Mouse (Mus musculus) spleen, postnatal 36 days (tissue): ENCODE measurements around the gene Ucn2.

Experiments used
- DNase-seq, 2 experiments: peaks; one replicate each; pipeline ENCODE4 v3.0.0; 2022; ENCODE audit warnings: low spot score in 2 of 2, mixed read lengths in 1 of 2

The Ucn2 gene

DNA sequence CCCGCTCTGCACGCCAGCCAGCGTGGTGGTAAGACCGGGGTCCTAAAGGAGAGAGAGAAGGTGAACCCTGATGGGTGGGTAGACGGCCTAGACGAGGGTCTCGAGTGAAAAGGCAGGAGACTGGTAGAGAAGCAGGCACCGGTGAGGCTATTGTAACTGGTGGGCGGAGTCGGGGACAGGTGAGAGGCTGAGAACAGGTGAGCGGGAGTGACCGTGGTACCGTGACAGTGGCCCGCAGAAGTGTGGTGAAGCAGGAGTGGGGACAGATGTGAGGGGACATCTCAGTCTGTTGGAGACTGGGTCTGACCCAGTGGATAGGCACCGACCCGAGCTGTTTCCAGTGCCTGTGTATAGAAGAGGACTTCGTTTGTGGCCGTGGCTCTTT lies 6.3 kb downstream of the Ucn2 start:
- DNase-seq = no peak

DNA sequence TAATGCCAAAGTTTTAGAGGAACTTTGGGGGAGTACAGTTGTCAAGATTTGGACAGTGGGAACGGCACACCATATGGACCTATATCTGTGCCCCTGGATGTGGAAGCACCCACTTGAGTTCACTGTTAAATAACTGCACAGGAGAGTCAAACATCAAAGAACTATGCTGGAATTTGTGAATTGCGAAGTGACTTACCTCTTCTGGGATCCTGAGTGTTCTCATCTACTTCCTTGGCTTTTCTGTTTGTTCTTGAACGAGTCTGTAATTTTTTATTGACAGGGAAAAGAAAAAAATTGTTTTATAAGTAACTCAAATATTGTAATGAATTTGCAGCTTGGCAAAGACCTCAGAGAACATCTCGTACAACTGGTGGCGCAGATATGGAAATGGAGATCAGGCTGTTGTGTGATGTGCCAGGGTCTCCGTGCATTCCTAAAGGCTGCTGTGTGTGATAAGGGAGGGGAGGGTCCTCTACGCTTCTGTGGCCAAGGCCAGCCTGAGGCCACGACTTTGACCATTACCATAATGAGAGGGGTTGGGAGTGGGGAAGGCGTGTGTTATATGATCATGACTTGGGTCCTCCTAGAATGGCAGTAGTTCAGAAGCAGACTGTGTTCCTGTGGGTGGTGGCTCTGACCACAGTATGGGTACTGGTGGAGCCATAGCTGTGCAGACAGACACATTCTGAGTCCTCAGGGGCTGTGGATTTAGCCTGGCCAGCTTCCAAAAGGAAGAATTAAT lies 7.0 kb downstream of the Ucn2 start:
- DNase-seq = no peak

DNA sequence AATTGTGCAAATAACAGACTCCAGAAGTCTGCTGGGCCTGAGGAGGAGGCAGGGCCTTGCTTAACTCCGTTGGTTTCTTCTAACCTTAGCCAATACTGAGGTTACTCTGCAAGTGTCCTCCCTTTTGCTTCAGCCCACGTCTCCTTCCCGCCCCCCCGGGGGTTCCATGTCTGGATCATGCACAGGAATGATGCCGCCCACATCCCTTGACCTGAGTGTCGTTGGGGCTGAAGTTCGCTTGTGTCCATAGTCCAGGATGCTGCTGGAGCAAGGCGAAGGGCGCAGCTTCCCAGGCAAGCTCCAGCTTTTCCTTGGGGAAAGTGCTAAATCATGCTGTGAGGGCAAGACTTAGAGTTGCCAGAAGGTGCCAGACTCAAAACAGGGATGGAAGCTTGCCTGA lies 10.6 kb downstream of the Ucn2 start:
- DNase-seq = no peak

DNA sequence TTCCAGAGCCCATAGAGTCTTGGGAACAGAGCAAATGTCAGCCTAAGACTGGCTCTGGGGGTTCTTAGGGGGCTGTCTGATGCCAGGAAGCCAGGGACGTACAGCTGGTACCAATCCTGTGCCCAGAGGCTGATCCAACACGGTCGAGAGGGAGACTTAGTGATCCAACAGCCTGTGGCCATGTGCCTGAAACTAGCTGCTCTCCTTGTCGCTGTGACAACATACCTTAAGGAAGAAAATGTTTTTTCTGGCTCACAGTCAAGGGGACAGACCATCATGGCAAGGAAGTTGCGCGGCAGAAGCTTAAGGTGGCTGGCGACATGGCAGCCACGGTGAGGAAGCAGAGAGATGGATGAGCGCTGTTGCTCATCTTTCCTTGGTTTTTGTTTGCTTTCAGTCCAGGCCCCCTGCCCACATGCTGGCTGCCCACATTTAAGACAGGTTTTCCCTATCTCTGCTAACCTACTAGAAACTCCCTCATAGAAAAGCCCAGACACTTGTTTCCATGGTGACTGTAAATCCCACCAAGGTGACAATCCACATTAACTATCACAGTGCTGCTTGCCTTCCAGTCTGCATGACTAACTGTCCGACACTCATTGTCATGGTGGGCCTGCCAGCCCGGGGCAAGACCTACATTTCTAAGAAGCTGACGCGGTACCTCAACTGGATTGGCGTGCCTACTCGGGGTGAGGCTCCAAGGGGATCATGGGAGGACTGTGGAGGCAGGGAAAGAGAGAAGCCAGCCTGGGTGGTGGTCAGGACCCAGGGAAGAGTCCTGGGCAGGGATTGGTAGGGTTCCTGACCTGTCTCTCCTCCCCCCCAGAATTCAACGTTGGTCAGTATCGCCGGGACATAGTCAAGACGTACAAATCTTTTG lies 12.7 kb downstream of the Ucn2 start:
- DNase-seq = no peak

DNA sequence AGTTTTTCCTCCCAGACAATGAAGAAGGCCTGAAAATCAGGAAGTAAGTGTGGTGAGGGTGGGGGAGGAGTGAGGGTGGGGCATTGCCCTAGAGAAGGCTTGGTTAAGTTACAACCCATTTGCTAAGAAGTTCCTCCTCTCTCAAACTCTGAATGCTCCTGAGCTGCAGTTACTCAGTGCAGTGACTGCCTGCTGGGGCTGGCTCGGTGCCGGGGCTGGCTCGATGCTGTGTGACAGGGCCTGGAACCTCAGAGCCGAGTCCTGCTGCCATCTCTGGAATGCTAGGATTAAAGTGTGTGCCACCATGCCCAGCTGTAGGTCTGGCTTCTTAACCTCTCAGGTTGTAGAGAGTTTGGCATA lies 13.3 kb downstream of the Ucn2 start:
- DNase-seq = peak; percentile 42 to 44

DNA sequence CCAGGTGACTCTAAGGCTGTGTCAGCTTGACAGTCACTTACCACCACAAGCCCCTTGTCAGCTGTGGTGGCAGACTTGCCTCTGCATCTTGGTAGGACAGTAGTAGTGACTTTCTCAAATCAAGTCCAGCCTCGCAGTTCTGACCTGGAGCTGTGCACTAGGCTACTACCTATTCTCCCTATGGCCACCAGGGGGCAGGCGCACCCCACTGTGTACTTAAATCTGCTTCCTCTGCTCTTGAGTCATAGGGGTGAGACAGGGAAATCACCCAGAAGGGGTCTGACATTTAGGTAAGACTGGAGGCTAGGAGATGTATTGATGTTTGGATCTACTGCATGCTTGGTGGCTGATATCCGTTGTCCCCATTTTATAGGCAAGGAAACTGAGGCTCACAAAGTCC lies 14.9 kb downstream of the Ucn2 start:
- DNase-seq = peak; percentile 55 to 67

DNA sequence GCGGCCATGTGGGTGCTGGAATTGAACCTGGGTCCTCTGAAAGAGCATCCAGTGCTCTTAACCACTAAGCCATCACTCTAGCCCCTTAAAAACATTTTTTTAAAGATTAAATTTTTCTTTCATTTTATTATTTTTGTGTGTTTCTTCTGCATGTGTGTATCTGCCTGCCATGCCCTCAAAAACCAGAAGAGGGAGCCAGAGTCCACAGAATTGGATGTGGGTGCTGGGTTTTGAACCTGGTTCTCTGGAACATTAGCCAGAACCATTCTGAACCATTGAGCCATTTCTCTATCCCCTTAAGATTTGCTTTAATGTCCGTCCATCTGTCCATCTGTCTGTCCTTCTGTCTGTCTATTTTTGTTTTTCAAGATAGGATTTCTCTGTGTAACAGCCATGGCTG lies 17.4 kb downstream of the Ucn2 start:
- DNase-seq = peak in 1 of 2 experiments; percentile 30

DNA sequence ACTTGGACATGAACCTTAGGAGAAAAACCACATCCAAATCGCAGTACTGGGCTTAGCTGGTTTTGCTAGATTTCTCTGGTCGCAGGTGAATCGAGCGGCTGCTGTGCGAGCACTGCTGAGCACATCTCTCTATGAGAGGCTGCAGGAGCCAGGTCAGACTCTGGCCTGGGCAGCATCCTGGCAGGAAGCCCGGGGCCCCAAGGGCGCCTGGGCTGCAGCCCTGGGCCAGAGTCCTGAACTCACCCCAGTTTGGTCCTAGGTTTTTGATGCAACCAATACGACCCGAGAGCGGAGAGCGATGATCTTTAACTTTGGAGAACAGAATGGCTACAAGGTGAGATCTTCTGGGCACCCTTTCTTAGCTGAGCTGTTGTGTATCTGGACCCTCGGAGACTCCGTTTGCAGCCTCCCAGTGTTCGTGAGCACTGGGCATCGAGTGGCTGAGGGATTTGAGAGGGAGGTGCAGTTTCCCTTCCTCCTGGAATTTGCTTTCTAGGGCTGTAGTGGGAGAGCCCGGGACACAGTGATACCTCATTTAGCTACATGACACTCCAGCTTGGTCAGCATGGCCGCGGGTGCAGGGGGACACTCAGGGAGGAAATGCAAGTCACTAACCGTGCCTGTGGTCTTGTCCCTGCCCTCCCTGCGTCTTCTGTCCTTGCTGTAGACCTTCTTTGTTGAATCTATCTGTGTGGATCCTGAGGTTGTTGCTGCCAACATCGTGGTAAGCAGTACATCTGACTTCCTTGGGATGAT lies 21.4 kb downstream of the Ucn2 start:
- DNase-seq = no peak

DNA sequence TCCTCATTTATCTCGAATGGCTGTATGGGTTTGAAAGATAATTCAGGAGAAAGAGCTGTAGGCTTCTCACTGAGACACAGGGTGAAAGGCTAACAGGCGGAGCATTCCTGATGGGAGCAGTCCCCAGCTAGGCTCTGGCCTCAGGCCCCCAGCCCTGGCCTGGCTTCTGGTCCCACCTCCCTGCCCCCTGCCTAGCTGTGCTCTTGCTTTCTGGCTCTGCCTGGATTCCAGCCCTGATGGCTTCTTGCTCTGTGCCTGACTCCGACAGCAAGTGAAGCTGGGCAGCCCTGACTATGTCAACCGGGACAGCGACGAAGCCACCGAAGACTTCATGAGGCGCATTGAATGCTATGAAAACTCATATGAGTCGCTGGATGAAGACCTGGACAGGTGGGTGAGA lies 22.3 kb downstream of the Ucn2 start:
- no peak for DNase-seq

DNA sequence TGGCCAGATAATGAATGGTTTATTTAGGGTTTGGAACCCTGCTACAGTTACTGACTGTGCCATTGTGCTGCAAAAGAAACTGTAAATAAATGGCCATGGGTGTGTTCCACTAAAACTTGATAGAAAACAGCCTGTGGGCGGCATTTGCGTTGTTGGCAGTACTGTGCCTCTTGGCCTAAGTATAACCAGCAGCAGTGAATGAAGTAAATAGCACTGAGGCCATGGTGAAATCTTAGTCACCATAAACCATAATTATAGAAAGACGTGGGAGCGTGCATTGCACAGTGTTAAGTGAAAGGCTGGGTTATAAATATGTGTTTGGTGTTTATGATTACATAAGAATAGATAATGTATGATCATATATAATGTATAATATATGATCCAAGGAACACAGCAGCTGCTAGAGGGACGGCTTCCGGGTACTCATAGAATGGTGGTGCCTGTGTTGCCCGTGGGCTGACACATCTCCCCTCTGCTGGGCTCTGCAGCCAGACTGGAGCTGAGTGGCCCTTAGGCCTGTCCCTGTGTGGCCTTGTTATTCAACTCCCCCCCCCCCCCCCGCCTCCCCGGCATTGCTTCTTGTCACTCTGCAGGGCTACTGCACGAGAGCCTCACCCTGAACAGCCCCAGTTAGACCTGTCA lies 23.3 kb downstream of the Ucn2 start:
- no peak for DNase-seq

DNA sequence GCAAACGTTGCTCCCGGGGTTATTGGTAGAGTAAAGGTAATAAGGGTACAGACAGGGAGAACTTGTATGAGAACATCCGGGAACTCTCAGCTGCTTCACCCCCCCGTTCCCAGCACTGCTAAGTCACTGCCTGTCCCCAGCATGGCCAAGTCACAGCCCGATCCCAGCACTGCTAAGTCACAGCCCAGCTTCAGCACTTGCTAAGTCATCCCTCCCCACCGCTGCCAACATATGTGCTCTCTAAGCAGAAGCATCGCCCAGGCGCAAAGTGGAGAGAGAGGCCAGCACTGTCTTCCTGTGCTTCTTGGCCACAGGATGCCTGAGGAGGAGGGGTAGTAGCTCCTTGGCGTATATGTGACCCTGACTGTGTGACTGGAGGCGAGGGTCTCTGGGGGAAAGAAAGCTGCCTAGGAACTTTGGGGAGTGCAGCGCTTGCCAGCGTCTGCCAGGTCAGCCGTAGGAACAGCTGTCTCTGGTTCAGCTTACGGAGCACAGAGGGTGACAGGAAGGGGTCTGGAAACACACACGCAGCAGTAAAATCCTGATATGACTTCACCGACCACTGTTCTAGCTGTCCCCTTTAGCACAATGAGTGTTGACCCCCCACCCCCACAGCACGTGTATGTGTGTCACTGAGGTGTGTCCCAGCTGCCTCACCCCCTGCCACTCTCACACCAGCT lies 24.0 kb downstream of the Ucn2 start:
- no peak for DNase-seq

DNA sequence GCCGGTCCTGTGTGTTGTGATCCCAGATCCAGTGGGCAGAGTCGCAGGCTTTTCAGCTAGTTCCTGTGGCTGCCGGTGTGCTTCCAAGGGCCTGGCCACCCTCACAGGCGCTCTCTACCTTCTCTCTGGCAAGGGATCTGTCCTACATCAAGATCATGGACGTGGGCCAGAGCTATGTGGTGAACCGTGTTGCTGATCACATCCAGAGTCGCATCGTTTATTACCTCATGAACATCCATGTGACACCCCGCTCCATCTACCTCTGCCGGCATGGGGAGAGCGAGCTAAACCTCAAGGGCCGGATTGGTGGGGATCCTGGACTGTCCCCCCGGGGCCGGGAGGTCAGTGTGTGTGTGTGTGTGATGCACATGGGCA lies 24.5 kb downstream of the Ucn2 start:
- no peak for DNase-seq

DNA sequence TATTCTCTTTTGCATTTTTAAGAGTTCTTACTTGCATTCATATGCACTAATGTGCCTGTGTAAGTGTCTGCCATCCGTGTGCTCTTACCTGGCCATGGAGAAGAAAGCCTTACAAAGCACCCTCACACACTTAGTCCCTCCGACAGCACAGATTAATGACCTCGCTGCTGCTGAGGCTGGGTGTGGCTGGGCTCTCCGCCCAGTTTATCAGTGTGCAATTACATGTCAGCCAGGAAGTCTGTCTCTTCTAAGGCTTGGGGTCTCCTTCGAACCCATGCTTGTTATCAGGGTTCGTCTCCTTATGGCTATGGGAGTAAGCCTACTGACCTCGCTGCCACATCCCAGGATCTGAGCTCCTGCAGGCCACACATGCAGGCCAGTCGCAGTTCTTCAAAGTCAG lies 29.6 kb downstream of the Ucn2 start:
- DNase-seq = no peak

DNA sequence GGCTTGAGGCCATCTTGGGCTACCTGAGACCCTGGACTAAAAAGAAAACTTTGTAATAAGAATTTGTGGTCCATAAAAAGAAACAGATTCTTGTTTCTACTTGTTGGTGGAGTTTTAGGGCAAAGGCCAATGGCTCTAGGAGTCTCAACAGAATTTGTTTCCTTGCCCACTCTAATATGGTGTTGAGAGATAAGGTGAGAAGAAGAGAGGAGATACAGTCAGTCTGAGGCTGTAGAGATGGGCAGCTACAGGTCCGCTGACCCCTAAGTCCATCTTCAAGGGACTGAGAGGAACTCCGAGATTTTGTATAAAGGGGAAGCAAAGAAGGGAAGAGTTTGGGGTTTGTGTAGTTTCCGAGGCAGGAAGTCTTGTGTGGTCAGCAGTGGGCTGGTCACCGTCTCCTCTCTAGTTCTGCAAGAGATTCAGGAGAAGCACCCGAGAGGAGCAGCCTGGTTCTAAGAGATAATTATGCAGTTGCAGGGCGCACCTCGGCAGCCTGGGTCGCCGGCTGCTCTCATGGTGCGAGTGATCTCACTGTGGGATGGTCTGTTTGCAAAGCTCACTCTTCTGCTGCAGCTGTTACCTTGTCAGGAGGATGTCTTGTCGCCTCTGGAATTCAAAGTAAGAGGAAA lies 31.3 kb downstream of the Ucn2 start:
- DNase-seq = no peak

DNA sequence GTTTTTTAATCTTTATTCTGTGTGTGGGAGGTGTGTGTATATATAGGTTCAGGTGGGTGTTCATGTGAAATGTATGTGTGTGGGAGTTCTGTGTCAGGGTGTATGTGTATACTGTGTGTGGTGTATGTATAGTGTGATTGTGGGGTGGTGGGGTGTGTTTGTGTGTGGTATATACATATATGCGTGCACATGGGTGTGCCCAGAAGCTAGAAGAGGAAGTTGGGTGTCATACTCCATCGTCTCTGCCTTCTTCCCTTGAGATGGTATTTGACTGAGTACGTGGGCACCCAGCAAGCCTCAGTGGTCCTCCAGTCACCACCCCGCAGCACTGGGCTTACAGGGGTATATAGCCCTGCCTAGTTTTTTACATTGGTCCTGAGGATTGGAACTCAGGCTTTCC lies 35.6 kb downstream of the Ucn2 start:
- DNase-seq = peak; percentile 67 to 74

DNA sequence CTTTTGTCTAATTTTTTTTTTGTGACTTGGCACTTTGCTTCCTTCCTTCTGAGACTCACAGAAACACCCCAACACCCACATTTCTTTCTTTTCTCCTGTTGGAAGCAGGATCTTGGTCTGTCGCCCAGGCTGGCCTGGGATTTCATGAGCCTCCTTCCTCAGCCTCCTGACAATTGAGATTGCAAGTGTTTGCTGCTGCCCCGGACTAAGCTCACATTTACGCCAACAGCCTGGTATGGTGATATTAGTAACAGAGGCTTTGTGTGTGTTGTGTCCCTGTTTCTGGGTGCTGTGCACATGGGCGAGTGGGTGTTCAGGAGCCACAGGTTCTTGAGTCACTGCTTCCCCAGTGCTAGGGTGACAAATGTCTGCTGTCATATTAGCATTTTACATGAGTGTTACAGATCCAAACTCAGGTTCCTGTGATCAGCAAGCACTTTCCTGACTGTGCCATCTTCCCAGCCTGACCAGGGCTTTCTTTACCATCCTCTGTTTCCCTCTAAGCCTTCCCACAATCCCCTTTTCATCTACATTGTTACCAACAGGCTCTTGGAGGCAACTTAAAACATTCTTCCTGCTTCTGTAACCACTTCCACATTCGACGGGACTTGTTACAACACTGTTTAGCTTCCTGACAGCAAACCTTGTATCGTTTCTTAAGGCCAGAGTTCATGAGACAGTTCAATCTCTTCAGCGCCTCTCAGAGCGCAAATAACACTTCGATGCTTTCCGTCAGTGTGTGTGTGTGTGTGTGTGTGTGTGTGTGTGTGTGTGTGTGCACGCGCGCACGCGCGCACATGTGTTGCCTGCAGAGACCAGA lies 37.3 kb downstream of the Ucn2 start:
- peak; percentile 44 to 64 for DNase-seq

DNA sequence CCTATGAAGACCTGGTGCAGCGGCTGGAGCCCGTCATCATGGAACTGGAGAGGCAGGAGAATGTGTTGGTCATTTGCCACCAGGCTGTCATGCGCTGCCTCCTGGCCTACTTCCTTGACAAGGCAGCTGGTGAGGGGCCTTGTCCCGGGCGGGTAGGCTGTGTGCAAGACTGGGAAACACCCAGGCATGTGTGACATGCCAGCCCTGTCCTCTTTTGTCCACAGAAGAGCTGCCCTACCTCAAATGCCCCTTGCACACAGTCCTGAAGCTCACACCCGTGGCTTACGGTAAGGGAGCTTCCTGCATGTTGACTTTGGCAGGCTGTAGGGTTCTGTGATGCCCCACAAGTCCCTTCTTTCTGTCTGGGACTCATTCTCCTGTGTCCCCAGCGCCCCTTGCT lies 41.7 kb downstream of the Ucn2 start:
- no peak for DNase-seq

DNA sequence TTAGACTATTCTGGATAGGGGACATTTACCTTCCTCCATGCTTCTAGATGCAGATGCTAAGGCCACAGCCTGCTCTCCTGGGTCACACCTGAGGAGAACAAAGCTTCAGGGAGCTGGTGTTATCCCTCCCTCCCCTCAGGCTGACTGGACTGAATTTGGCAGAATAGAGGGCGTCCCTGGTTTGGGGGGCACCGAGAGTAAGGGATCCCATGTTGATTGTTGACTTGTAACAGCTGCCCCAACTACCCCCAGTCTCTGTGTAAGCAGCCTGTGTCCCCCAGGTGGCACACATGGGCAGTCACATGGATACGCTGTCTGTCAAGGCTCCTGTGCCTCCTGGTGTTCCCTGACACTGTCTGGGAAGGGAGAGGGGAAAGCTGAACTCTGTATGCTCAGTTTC lies 42.6 kb downstream of the Ucn2 start:
- no peak for DNase-seq

DNA sequence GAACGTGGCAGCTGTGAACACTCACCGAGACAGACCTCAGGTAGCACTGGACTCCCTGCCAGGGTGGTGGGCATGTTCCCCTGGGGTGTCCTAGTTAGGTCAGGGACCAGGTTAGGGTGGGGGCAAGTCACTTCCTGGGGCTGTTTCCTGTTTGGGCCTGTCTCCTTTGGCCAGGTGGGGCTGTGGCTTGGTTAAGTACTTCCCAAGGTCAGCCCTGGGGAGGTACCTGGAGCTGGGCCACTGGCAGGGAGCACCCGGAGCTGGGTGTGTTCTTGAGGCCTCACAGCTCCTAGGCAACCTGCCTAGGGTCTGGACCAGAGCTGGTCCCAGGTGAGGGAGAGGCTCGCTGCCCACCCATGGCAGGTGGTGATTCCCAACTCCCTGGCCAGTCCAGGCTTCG lies 43.1 kb downstream of the Ucn2 start:
- DNase-seq = no peak

DNA sequence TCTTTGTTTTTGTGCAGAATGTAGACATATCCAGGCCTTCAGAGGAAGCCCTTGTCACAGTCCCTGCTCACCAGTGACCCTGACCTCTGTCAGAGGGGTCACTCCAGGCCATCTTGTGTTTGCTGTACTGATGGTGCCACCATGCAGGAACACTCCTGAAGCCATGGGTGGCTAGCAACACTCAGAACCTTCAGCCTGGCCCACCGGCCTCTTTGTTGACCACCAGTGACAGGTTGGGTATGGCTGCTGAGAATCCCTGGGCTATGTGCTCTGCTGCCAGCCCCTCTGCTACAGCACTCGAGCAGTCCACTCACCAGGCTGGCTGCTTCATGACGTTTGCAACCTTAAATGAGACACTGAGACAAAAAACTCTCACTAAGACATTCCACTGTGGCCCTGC lies 44.5 kb downstream of the Ucn2 start:
- DNase-seq = no peak
